Mouse (Mus musculus) lung, embryonic 14.5 days (tissue): Measurements from ENCODE around the gene Ctnnd1. TPM values are rescaled to one million over a fixed set of nuclear protein-coding genes. Genes with fewer than 3 reads are reported as not detected.

Experiments
- ATAC-seq: fragments of 200-750 bp; cut with Nextera tagmentation; 2 replicates; pipeline ENCODE4 v1.8.0; 2017; ENCODE audit warnings: mild to moderate bottlenecking, moderate TSS enrichment, moderate library complexity; ENCODE audit not compliant: insufficient read depth
- DNase-seq: peaks from one replicate; pipeline ENCODE4 v3.0.0-alpha.2; 2015
- H3K27ac ChIP-seq: fragments of 300-500 bp; sonication (generic); 2 replicates; pipeline ENCODE4 v1.5.1; 2014; ENCODE audit warnings: low read depth, mild to moderate bottlenecking, moderate library complexity
- H3K27me3 ChIP-seq: fragments of 300-500 bp; sonication (generic); 2 replicates; pipeline ENCODE4 v1.6.1; 2014; ENCODE audit warnings: low read length, control low read depth; ENCODE audit not compliant: insufficient read depth
- H3K36me3 ChIP-seq: fragments of 300-500 bp; sonication (generic); 2 replicates; pipeline ENCODE4 v1.6.1; 2014; ENCODE audit warnings: control low read depth; ENCODE audit not compliant: insufficient read depth
- H3K4me1 ChIP-seq: fragments of 300-500 bp; sonication (generic); 2 replicates; pipeline ENCODE4 v1.6.1; 2014; ENCODE audit warnings: antibody characterized with exemption, control low read depth; ENCODE audit not compliant: insufficient read depth
- H3K4me2 ChIP-seq: fragments of 300-500 bp; sonication (generic); 2 replicates; pipeline ENCODE4 v1.6.1; 2014; ENCODE audit warnings: mild to moderate bottlenecking
- H3K4me3 ChIP-seq: fragments of 300-500 bp; sonication (generic); 2 replicates; pipeline ENCODE4 v1.5.1; 2014; ENCODE audit warnings: low read depth, low read length
- H3K9ac ChIP-seq: fragments of 300-500 bp; sonication (generic); 2 replicates; pipeline ENCODE4 v1.6.1; 2014
- H3K9me3 ChIP-seq: fragments of 300-500 bp; sonication (generic); 2 replicates; pipeline ENCODE4 v1.6.1; 2016; ENCODE audit warnings: low read depth, low read length, control low read depth
- CTCF ChIP-seq: IDR thresholded peaks from 2 replicates; pipeline ENCODE4 v1.5.1; 2016; ENCODE audit warnings: antibody characterized with exemption, low read depth
- WGBS: fragments of 180-500 bp; shearing (Covaris S2); extraction: QIAGEN DNeasy Blood & Tissue Kit; methylation state at CpG from one replicate; pipeline ENCODE4 v1.1.7; 2014; 5-methylcytosine and 5-hydroxymethylcytosine counted together
- polyA plus RNA-seq: library from polyadenylated mRNA; unstranded; fragments of >200 nt; fragmentation: Nextera tagmentation; extraction: Ambion mirVana; gene quantifications from 2 replicates; pipeline ENCODE4 v1.2.1, GENCODE M21; 2014

Gene Ctnnd1
- polyA plus RNA-seq, 1 experiment from 2014 or later = 59.9 TPM

DNA sequence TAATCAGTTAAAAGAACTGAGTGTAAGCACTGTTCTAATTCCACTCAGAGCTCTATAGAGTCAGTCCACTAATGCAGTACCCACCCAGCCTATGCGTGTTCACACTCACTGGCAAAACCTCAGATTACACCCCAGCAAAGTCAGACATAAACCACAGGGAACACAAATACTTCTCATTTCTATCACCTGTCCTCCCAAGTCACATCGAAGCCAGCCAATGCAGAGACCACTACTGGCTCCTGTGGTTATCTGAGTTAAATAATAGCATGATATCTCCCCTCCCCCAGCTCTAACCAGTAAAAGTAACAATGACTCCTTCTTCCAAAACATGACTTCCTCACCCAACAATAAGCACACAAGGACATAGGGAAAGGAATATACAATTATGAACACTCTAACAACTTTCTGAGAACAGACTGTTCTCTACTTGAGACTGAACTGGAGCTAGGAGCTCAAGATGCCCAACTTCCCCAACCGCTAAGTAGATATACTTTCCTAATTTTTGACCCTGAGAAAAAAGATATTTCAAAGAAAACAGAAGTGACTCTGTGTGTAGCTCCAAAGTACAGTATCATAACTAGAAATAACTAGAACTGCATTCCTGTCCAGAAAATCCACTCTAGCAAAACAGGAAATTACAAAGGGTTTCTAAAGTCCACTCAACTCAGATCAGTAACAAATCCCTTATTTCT, 27.0 kb downstream of the Ctnnd1 start:
- no peak for TF ChIP-seq CTCF

DNA sequence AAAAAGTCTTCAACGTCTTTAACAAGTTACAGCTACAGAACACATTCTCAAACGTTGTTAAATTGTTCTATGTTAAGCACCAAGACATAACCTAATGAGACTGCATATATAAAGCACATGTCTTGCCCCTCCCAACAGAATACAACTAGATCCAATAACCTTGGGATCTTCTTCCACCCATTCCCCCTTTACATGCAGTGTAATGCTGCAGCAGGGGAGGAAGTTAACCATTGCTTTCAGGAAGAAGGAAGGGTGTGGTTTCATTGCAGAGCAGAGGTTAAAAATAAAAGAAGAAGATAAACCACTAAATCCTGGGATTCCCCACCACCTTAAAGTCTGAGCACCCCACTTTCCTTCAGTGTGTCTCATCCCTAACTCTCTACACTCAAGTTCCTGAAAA, 27.9 kb downstream of the Ctnnd1 start:
- Histone ChIP-seq H3K27me3 (no peaks in the 10 kb centered on the region), H3K9ac (no peak overlapping the region), H3K27ac (0 out of 2 replicates have a peak overlapping the region, but pooled peaks have one; percentile 7), H3K4me1 (no peaks in the 10 kb centered on the region; the same call in 1 of the 2 replicates), H3K36me3 (peaks cover 54% of the 10 kb centered on the region), H3K4me3 (no peak overlapping the region), H3K9me3 (no peaks in the 10 kb centered on the region), H3K4me2 (no peak overlapping the region)
- 48% methylated on average over 2 of the region's 2 CpGs for WGBS
- ATAC-seq (no peak), DNase-seq (no peak)
- no peak for TF ChIP-seq CTCF

More for the DNA sequence above, 27.0 kb downstream of the Ctnnd1 start:
- WGBS = 87% methylated on average over 3 of the region's 3 CpGs
- peak overlapping the region; percentile 9; the same call in 1 of the 2 replicates for H3K27ac ChIP-seq
- ATAC-seq (no peak), DNase-seq (no peak)
- no peaks in the 10 kb centered on the region for H3K27me3 ChIP-seq
- peaks cover 56% of the 10 kb centered on the region for H3K36me3 ChIP-seq
- H3K9me3 ChIP-seq = no peaks in the 10 kb centered on the region
- no peak overlapping the region for H3K4me3 ChIP-seq
- no peak overlapping the region for H3K9ac ChIP-seq
- no peak overlapping the region for H3K4me2 ChIP-seq
- H3K4me1 ChIP-seq = no peaks in the 10 kb centered on the region; the same call in 1 of the 2 replicates

DNA sequence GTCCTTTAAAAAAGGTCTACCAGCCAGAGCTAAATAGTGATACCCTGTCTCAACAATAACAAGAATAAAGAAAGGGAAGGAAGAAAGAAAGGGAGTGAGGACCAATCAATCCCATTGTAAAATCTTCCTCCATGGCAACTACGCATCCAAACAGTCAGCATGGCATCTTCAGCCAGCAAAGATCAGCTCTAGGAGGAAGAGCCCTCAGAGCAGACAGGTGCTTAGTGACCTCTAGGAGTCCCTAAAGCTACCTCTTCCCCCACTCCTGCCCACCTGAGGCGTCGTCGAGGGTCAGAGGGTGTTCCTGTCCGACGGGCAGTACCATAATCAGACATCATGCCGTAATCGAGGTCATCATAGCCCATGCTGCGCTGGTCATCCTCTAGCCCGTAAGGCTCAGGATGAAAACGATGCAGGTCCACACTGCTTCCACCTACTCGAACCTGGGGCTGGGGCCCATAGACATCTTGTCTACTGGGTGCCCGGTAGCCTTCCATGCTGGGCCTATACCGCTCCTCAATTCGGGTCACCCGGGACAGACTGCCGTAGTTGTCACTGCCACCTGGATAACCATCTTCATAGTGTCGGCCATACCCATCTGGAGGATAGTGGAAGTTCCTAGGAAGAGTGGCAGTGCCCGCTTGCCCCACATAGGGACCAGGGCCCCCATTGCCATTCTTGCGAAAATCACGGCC, 30.8 kb downstream of the Ctnnd1 start:
- no peak overlapping the region for H3K4me2 ChIP-seq
- WGBS = 93% methylated on average over 21 of the region's 21 CpGs
- no peak overlapping the region for H3K9ac ChIP-seq
- no peak overlapping the region for H3K4me3 ChIP-seq
- H3K27me3 ChIP-seq = no peaks in the 10 kb centered on the region
- no peaks in the 10 kb centered on the region for H3K4me1 ChIP-seq
- no peak overlapping the region for H3K27ac ChIP-seq
- H3K36me3 ChIP-seq = peaks cover 82% of the 10 kb centered on the region
- ATAC-seq (no peak), DNase-seq (no peak)
- TF ChIP-seq CTCF = no peak
- H3K9me3 ChIP-seq = no peaks in the 10 kb centered on the region

DNA sequence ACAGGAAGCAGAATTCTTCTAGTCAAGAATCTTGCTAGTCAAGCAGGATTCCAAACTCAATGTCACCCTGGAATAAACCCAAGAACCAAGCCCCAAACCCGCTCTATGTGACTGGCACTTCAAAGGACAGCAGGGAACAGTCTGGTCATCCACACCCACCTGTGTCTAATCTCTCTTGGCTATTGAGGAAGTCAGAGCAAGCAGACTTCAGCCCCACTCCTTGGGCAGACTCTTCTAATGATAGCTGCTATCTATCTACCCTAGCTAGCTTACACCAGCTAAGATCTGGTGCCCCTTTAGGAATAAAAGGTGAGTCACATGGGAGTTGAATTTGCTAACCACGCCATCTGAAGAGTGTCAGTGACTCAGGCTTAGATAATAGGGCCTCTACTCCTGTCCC, 31.7 kb downstream of the Ctnnd1 start:
- Histone ChIP-seq H3K4me1 (no peaks in the 10 kb centered on the region), H3K27me3 (no peaks in the 10 kb centered on the region), H3K36me3 (peaks cover 83% of the 10 kb centered on the region), H3K9me3 (no peaks in the 10 kb centered on the region), H3K9ac (no peak overlapping the region), H3K4me3 (no peak overlapping the region), H3K27ac (no peak overlapping the region), H3K4me2 (no peak overlapping the region)
- no peak for ATAC-seq
- no peak for DNase-seq
- WGBS = 77% methylated on average over 2 of the region's 2 CpGs
- no peak for TF ChIP-seq CTCF

DNA sequence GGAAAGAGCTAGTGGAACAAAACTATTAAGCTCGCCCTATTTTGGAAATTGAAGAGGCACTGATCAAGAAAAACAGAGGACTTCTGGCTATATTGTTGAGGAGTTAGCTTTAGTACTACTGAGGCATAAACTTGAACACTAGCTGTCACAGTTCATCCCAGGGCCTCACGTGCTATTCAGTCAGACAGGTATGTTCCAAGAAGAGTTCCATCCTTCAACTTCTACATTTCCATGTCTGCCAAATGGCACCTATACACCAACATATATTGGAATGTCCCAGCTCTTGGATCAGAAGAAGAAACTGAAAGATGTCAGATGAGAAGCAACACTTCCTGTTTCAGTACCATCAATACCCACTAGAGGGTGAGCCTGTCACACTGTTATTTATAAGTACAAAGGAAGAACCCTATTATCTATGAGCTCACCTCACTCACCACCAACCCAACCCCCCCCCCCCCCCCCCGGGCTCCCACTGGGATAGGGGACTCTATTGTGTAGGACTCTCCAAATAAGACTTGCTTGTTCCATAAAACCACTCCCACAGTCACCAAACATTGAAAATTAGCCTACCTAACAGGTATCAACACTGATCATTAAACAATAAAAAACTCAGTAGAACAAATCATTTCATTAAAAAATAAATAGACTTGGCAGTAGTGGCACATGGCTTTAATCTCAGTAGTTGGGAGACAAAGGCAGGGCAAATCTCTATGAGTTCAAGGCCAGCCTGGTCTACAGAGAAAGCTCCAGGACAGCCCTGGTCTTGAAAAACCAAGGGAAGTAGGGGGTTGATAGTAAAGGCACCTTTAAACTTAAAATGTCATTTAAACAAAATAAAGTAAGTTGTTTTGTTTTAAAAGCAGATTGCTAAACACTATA, 32.7 kb downstream of the Ctnnd1 start:
- Histone ChIP-seq H3K27me3 (no peaks in the 10 kb centered on the region), H3K9ac (no peak overlapping the region), H3K27ac (no peak overlapping the region), H3K4me2 (no peak overlapping the region), H3K4me3 (no peak overlapping the region), H3K4me1 (no peaks in the 10 kb centered on the region), H3K9me3 (no peaks in the 10 kb centered on the region), H3K36me3 (peaks cover 84% of the 10 kb centered on the region)
- peak; percentile 81 for TF ChIP-seq CTCF
- ATAC-seq = peak; percentile 78; the same call in 1 of the 2 replicates
- peak; percentile 85 for DNase-seq
- whole genome bisulfite sequencing = 73% methylated on average over 3 of the region's 3 CpGs

DNA sequence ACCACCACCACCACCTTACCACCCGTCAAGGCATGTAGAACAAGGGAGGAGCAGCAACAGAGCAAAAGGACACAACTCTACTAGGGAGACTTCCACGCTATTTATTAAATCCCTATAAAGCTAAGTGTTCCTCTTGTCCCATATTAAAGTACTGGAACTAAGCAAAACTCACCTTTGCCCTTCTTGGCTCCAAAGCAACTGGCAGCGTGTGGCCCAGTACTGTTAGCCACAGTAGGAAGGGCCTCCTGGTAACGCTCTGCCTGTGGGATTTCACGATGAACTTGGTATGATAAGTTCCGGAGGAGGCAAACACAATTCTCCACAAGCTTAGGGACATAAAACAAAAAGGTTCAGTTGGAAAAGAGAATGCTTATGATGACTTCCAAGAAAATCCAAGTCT, 37.8 kb downstream of the Ctnnd1 start:
- no peaks in the 10 kb centered on the region for H3K9me3 ChIP-seq
- H3K4me3 ChIP-seq = no peak overlapping the region
- H3K27me3 ChIP-seq = no peaks in the 10 kb centered on the region
- no peak for TF ChIP-seq CTCF
- H3K4me1 ChIP-seq = no peaks in the 10 kb centered on the region
- peaks cover 98% of the 10 kb centered on the region for H3K36me3 ChIP-seq
- no peak overlapping the region for H3K4me2 ChIP-seq
- ATAC-seq = no peak
- H3K9ac ChIP-seq = no peak overlapping the region
- no peak overlapping the region for H3K27ac ChIP-seq
- no peak for DNase-seq
- WGBS = 95% methylated on average over 6 of the region's 6 CpGs
